18 mouse cellular contexts compared by ENCODE assay signal in genomic region chr1:22939816-22940215, GRCm38 (mm10).
"Had no signal": no experiment of that assay in that cellular context is flagged by ENCODE, and none has a peak within 500 bp of the region (broad histone marks: within the 10 kb centered on the region; RNA-seq: fewer than 3 reads in every experiment).

No protein-coding gene starts in this region.

- H3K27me3 ChIP-seq: intestine, embryonic 15.5 days; kidney, embryonic 15.5 days; limb, embryonic 12.5 days; liver, embryonic 13.5 days; lung, embryonic 15.5 days; neural tube, embryonic 15.5 days had no signal

- DNase-seq: kidney, adult 18-20 months; kidney, postnatal 14 days; liver; liver, embryonic 13.5 days; liver, postnatal 0 days; lung, postnatal 14 days; midbrain, embryonic 14.5 days; right cerebral cortex, postnatal 4 days; spleen, adult 18-20 months; thymus, adult 2 months; thymus, postnatal 25 days had no signal

- H3K36me3 ChIP-seq: intestine, embryonic 15.5 days; kidney, embryonic 15.5 days; limb, embryonic 12.5 days; liver, embryonic 13.5 days; lung, embryonic 15.5 days; midbrain, embryonic 10.5 days; neural tube, embryonic 15.5 days had no signal

- H3K4me2 ChIP-seq: intestine, embryonic 15.5 days; kidney, embryonic 15.5 days; limb, embryonic 12.5 days; liver, embryonic 13.5 days; lung, embryonic 15.5 days; neural tube, embryonic 15.5 days had no signal

- H3K9ac ChIP-seq: intestine, embryonic 15.5 days; kidney, embryonic 15.5 days; limb, embryonic 12.5 days; liver, embryonic 13.5 days; liver, postnatal 0 days; lung, embryonic 15.5 days; neural tube, embryonic 15.5 days had no signal

- ATAC-seq: intestine, embryonic 15.5 days; liver, postnatal 0 days had no signal

- H3K27ac ChIP-seq: intestine, embryonic 15.5 days; kidney, embryonic 15.5 days; limb, embryonic 12.5 days; liver, embryonic 13.5 days; lung, embryonic 15.5 days; midbrain, embryonic 10.5 days; neural tube, embryonic 15.5 days had no signal

- H3K4me3 ChIP-seq: intestine, embryonic 15.5 days; kidney, embryonic 15.5 days; limb, embryonic 12.5 days; liver, embryonic 13.5 days; lung, embryonic 15.5 days; midbrain, embryonic 10.5 days; myocyte; neural tube, embryonic 15.5 days had no signal

- H3K9me3 ChIP-seq: intestine, embryonic 15.5 days; kidney, embryonic 15.5 days; limb, embryonic 12.5 days; liver, embryonic 13.5 days; lung, embryonic 15.5 days; midbrain, embryonic 10.5 days; neural tube, embryonic 15.5 days had no signal

- H3K4me1 ChIP-seq: intestine, embryonic 15.5 days; kidney, embryonic 15.5 days; limb, embryonic 12.5 days; liver, embryonic 13.5 days; lung, embryonic 15.5 days; midbrain, embryonic 10.5 days; neural tube, embryonic 15.5 days had no signal
